Comparison of ENCODE assay signal across 50 mouse cellular contexts in the genomic region with DNA sequence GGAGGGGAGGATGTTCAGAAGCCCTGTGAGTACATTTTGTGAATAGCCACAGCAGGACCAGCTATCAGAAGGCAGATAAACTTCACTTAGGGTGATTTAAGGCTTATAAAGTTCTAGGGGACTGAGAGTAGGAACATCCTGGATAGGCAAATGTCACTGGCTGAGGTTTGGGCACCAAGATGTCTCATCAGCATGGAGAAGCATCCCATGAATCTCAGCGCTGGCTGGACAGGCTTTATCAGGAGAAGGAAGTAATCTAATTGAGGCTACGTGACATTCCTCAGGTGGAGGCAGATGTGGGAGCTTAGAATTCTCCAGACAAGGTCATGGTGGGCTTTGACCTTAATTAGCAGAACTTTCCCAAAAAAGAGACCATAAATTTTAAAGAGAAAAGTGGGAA. TPM values are rescaled to one million over a fixed set of nuclear protein-coding genes. Genes with fewer than 3 reads are reported as not detected.
"Had no signal": no experiment of that assay in that cellular context is flagged by ENCODE, and none has a peak within 500 bp of the region (broad histone marks: within the 10 kb centered on the region; RNA-seq: fewer than 3 reads in every experiment).

No protein-coding gene starts in this region.

- DNase-seq: heart, postnatal 10 days; heart, postnatal 14 days; heart, postnatal 36 days; kidney, adult 11 months; kidney, adult 18-20 months; kidney, adult 2 months; kidney, adult 8-10 months; kidney, adult 9 months; kidney, postnatal 10 days; kidney, postnatal 14 days; kidney, postnatal 25 days; kidney, postnatal 36 days; kidney, postnatal 4 days; layer of hippocampus, adult 9-11 months; layer of hippocampus, postnatal 36 days had no signal

- H3K36me3 ChIP-seq: heart, embryonic 12.5 days; heart, embryonic 13.5 days; heart, embryonic 15.5 days; hindbrain, embryonic 10.5 days; hindbrain, embryonic 12.5 days; hindbrain, embryonic 13.5 days; hindbrain, embryonic 15.5 days; intestine, embryonic 15.5 days; kidney, embryonic 15.5 days had no signal

- H3K4me1 ChIP-seq: hindbrain, embryonic 12.5 days; hindbrain, embryonic 13.5 days; intestine, embryonic 15.5 days had no signal

- H3K27ac ChIP-seq: heart, embryonic 13.5 days; heart, embryonic 15.5 days; hindbrain, embryonic 10.5 days; hindbrain, embryonic 12.5 days; hindbrain, embryonic 13.5 days; hindbrain, embryonic 14.5 days; hindbrain, embryonic 15.5 days; hindbrain, postnatal 0 days; intestine, embryonic 15.5 days; kidney, embryonic 15.5 days; kidney, postnatal 0 days; layer of hippocampus, adult 2 months; left cerebral cortex, adult 2 months had no signal

- H3K9ac ChIP-seq: heart, embryonic 12.5 days; heart, embryonic 13.5 days; heart, embryonic 15.5 days; hindbrain, embryonic 12.5 days; hindbrain, embryonic 13.5 days; hindbrain, embryonic 14.5 days; hindbrain, embryonic 15.5 days; intestine, embryonic 15.5 days; kidney, embryonic 15.5 days had no signal

- H3K9me3 ChIP-seq: heart, embryonic 12.5 days; heart, embryonic 13.5 days; heart, embryonic 15.5 days; hindbrain, embryonic 10.5 days; hindbrain, embryonic 12.5 days; hindbrain, embryonic 13.5 days; hindbrain, embryonic 15.5 days; intestine, embryonic 15.5 days; kidney, embryonic 15.5 days had no signal

- H3K27me3 ChIP-seq: heart, embryonic 12.5 days; heart, embryonic 15.5 days; hindbrain, embryonic 12.5 days; hindbrain, embryonic 13.5 days; hindbrain, embryonic 15.5 days; intestine, embryonic 15.5 days had no signal

- H3K4me3 ChIP-seq: heart, embryonic 12.5 days; heart, embryonic 13.5 days; heart, embryonic 15.5 days; hindbrain, embryonic 10.5 days; hindbrain, embryonic 12.5 days; hindbrain, embryonic 13.5 days; hindbrain, embryonic 15.5 days; intestine, embryonic 15.5 days; kidney, embryonic 15.5 days; layer of hippocampus, adult 2 months; left cerebral cortex, adult 2 months had no signal

RNA-seq across cellular contexts. Expression of gene Enthd1, which starts 8.9 kb away (rescaled TPM):
- total RNA-seq: heart, postnatal 10 days; heart, postnatal 14 days; heart, postnatal 25 days; heart, postnatal 36 days; hematopoietic stem cell, adult 5-6 weeks; hindbrain, postnatal 0 days; layer of hippocampus, adult 18-20 months; layer of hippocampus, adult 2 months; layer of hippocampus, adult 8-10 months; layer of hippocampus, postnatal 10 days; layer of hippocampus, postnatal 14 days; layer of hippocampus, postnatal 25 days; layer of hippocampus, postnatal 36 days; left cerebral cortex, adult 18-20 months; left cerebral cortex, adult 2 months; left cerebral cortex, adult 8-10 months had no signal
- polyA plus RNA-seq: heart, embryonic 11.5 days; heart, embryonic 12.5 days; heart, embryonic 13.5 days; heart, embryonic 14.5 days; heart, embryonic 15.5 days; heart, embryonic 16.5 days; heart, postnatal 0 days; hindbrain, embryonic 10.5 days; hindbrain, embryonic 11.5 days; hindbrain, embryonic 12.5 days; hindbrain, embryonic 13.5 days; hindbrain, embryonic 14.5 days; hindbrain, embryonic 15.5 days; hindbrain, embryonic 16.5 days; hindbrain, postnatal 0 days; intestine, embryonic 14.5 days; intestine, embryonic 15.5 days; intestine, embryonic 16.5 days; intestine, postnatal 0 days; kidney, adult 2 months; kidney, embryonic 14.5 days; kidney, embryonic 15.5 days; kidney, embryonic 16.5 days; kidney, postnatal 0 days; large intestine, adult 2 months had no signal
